Mouse (Mus musculus): Measurements from ENCODE around the gene Dmac2. TPM values are rescaled to one million over a fixed set of nuclear protein-coding genes. Genes with fewer than 3 reads are reported as not detected.

The Dmac2 gene
- polyA plus RNA-seq, 1 experiment from 2014 or later: 22.4 TPM

DNA sequence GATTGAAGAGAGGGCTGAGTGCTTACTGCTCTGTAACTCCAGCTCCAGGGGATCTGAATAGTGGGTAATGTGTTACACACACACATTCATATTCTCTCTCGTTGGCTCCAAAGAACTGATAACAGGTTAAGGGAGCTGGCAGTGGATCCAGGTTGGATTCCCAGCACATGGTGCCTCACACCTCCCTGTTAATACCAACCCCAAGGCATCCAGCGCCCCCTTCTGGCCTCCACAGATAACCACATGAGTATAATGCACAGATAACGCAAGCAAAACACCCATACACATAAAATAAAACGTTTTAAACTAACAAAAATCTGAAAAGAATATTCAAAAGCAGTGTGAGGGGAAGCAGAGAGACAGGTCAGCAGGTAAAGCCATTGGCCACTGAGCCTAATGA, 53.2 kb downstream of the Dmac2 start:
- Histone ChIP-seq H3K9me3 (ENCODE audit: control insufficient read depth, low read length) (no peaks in the 10 kb centered on the region), H3K27ac (ENCODE audit: low read depth, low read length) (no peak overlapping the region), H3K9ac (ENCODE audit: low read length) (no peak overlapping the region), H3K4me2 (ENCODE audit: low read depth) (no peak overlapping the region), H3K4me3 (ENCODE audit: low read depth, low read length) (no peak overlapping the region), H3K4me1 (ENCODE audit: control insufficient read depth, insufficient read depth, low read length) (no peaks in the 10 kb centered on the region), H3K36me3 (ENCODE audit: control insufficient read depth, insufficient read depth, low read length) (no peaks in the 10 kb centered on the region), H3K27me3 (ENCODE audit: control insufficient read depth, insufficient read depth, low read length) (peaks cover 28% of the 10 kb centered on the region)
- DNase-seq (ENCODE audit: low spot score) (no peak), ATAC-seq (ENCODE audit: insufficient read depth, low FRiP score, low TSS enrichment) (no peak)
- WGBS: 54% methylated on average over 4 of the region's 4 CpGs

GRCm38 (mm10) chr7:25674297-25674696, 55.1 kb downstream of the Dmac2 start:
- no peak for ATAC-seq (ENCODE audit: insufficient read depth, low FRiP score, low TSS enrichment)
- Histone ChIP-seq H3K4me3 (ENCODE audit: low read depth, low read length) (peak overlapping the region; percentile 26; the same call in 1 of the 2 replicates), H3K27me3 (ENCODE audit: control insufficient read depth, insufficient read depth, low read length) (peaks cover 28% of the 10 kb centered on the region), H3K4me1 (ENCODE audit: control insufficient read depth, insufficient read depth, low read length) (no peaks in the 10 kb centered on the region), H3K9ac (ENCODE audit: low read length) (no peak overlapping the region), H3K27ac (ENCODE audit: low read depth, low read length) (no peak overlapping the region), H3K36me3 (ENCODE audit: control insufficient read depth, insufficient read depth, low read length) (no peaks in the 10 kb centered on the region), H3K9me3 (ENCODE audit: control insufficient read depth, low read length) (no peaks in the 10 kb centered on the region), H3K4me2 (ENCODE audit: low read depth) (no peak overlapping the region)
- DNase-seq (ENCODE audit: low spot score): no peak
- 32% methylated on average over 9 of the region's 9 CpGs for WGBS

GRCm38 (mm10) chr7:25674719-25675300, 55.6 kb downstream of the Dmac2 start, which contains the start of gene Tmem91:
Tmem91 (minus strand) TSS chr7:25675166.
- peak within 1 kb of the TSS; percentile 26 for H3K4me3 ChIP-seq (ENCODE audit: low read depth, low read length)
- ATAC-seq (ENCODE audit: insufficient read depth, low FRiP score, low TSS enrichment) (no peak), DNase-seq (ENCODE audit: low spot score) (no peak)
- H3K4me1 ChIP-seq (ENCODE audit: control insufficient read depth, insufficient read depth, low read length): no peaks in the 10 kb centered on the region
- H3K9ac ChIP-seq (ENCODE audit: low read length): peak within 1 kb of the TSS; percentile 22; the same call in 1 of the 2 replicates
- WGBS: 4% methylated on average over 29 of the region's 29 CpGs
- H3K27me3 ChIP-seq (ENCODE audit: control insufficient read depth, insufficient read depth, low read length): peaks cover 28% of the 10 kb centered on the region
- no peaks in the 10 kb centered on the region for H3K36me3 ChIP-seq (ENCODE audit: control insufficient read depth, insufficient read depth, low read length)
- no peak within 1 kb of the TSS for H3K27ac ChIP-seq (ENCODE audit: low read depth, low read length)
- H3K4me2 ChIP-seq (ENCODE audit: low read depth): peak within 1 kb of the TSS; percentile 43
- H3K9me3 ChIP-seq (ENCODE audit: control insufficient read depth, low read length): no peaks in the 10 kb centered on the region

Other genes starting within 250 kb of the Dmac2 start
- gene Cnfn, start 249.7 kb upstream of the Dmac2 start, polyA plus RNA-seq (2014; fragmentation: Nextera tagmentation; extraction: Ambion mirVana): not detected in 2 replicates
- gene Lipe, start 220.7 kb upstream of the Dmac2 start, polyA plus RNA-seq (2014; fragmentation: Nextera tagmentation; extraction: Ambion mirVana): 2.5 and 3.9 TPM in 2 replicates
- gene Cxcl17, start 206.5 kb upstream of the Dmac2 start, polyA plus RNA-seq (2014; fragmentation: Nextera tagmentation; extraction: Ambion mirVana): 0.34 TPM in 1 of 2 replicates, not detected in the other
- gene Ceacam1, start 141.8 kb upstream of the Dmac2 start, polyA plus RNA-seq (2014; fragmentation: Nextera tagmentation; extraction: Ambion mirVana): 1.0 and 1.2 TPM in 2 replicates
- not detected in 2 replicates for gene Ceacam2, start 79.6 kb upstream of the Dmac2 start, polyA plus RNA-seq (2014; fragmentation: Nextera tagmentation; extraction: Ambion mirVana)
- gene Erich4, start 3.5 kb upstream of the Dmac2 start, polyA plus RNA-seq (2014; fragmentation: Nextera tagmentation; extraction: Ambion mirVana): not detected in 2 replicates
- gene B3gnt8, start 7.2 kb downstream of the Dmac2 start, polyA plus RNA-seq (2014; fragmentation: Nextera tagmentation; extraction: Ambion mirVana): 0.88 and 1.7 TPM in 2 replicates
- 38.2 and 43.2 TPM in 2 replicates for gene Bckdha, start 39.6 kb downstream of the Dmac2 start, polyA plus RNA-seq (2014; fragmentation: Nextera tagmentation; extraction: Ambion mirVana)
- 49.8 and 54.4 TPM in 2 replicates for gene Exosc5, start 39.8 kb downstream of the Dmac2 start, polyA plus RNA-seq (2014; fragmentation: Nextera tagmentation; extraction: Ambion mirVana)
- gene Tmem91, start 55.8 kb downstream of the Dmac2 start, polyA plus RNA-seq (2014; fragmentation: Nextera tagmentation; extraction: Ambion mirVana): 1.6 and 1.7 TPM in 2 replicates
- gene B9d2, start 61.4 kb downstream of the Dmac2 start, polyA plus RNA-seq (2014; fragmentation: Nextera tagmentation; extraction: Ambion mirVana): 33.4 and 37.2 TPM in 2 replicates
- gene Tgfb1, start 67.6 kb downstream of the Dmac2 start, polyA plus RNA-seq (2014; fragmentation: Nextera tagmentation; extraction: Ambion mirVana): 1.2 and 1.6 TPM in 2 replicates
- gene Ccdc97, start 99.7 kb downstream of the Dmac2 start, polyA plus RNA-seq (2014; fragmentation: Nextera tagmentation; extraction: Ambion mirVana): 35.7 and 39.5 TPM in 2 replicates
- 70.2 and 74.4 TPM in 2 replicates for gene Hnrnpul1, start 135.3 kb downstream of the Dmac2 start, polyA plus RNA-seq (2014; fragmentation: Nextera tagmentation; extraction: Ambion mirVana)
- gene Axl, start 169.3 kb downstream of the Dmac2 start, polyA plus RNA-seq (2014; fragmentation: Nextera tagmentation; extraction: Ambion mirVana): 29.9 and 33.7 TPM in 2 replicates
- gene Cyp2s1, start 197.5 kb downstream of the Dmac2 start, polyA plus RNA-seq (2014; fragmentation: Nextera tagmentation; extraction: Ambion mirVana): 3.2 and 3.3 TPM in 2 replicates